In the genomic region with DNA sequence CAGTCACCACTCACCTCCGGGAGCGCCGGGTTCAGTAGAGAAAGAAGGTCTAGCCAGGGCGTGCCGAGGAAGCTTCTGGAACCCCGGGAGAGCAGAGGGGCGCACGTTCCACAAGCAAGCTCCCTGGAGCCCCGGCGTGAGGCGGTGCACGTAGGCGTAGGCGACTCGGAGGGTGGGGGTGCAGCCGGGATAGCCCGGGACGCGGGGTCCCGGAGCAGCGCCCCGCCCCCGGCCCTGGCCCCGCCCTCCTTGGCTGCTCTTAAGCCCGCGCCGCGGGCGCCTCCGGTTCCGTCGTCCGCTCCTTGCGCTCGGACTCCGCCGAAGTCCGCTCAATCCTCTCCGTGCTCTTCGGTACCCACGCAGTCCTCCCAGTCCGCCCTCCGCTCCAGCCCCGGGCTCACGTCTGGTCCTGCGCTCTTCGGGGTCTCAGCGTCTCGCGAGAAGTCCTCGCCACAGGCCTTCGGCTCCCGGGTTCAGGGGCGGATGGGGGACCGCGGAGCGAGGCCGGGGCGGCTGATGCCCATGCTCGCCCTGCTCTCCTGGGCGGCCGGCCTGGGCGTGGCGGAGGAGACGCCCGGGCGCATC, we compare ENCODE assay signal across 8 mouse cellular contexts. TPM values are rescaled to one million over a fixed set of nuclear protein-coding genes. Genes with fewer than 3 reads are reported as not detected.
DNase-seq lines count a peak whose midpoint lies in the region; ATAC-seq and TF ChIP-seq lines count a peak whose summit lies in the region.

A gene (plus strand): TSS at position 247 of the 585 bp plus-strand sequence.

- H3K4me2 ChIP-seq in embryonic facial prominence, embryonic 12.5 days (replicated peaks) = peak within 1 kb of the TSS; percentile 60
- H3K4me2 ChIP-seq in liver, embryonic 12.5 days = peak within 1 kb of the TSS; percentile 83
- H3K4me2 ChIP-seq in myocyte (ENCODE audit: low read depth) = peak within 1 kb of the TSS; percentile 87
- peak within 1 kb of the TSS; percentile 69 for H3K4me2 ChIP-seq in stomach, embryonic 14.5 days (replicated peaks; ENCODE audit: low read depth, low read length)

- intact Hi-C loops in heart, adult 2 months (cut with DNase I) = loop anchor here (2.0 to 10.0 kb wide), 5 partner anchors 43 to 325 kb away; a partner anchor contains a TSS

- under 1% methylated on average over 63 of the region's 67 CpGs for WGBS in embryonic facial prominence, embryonic 12.5 days
- WGBS in heart, adult 2 months = under 1% methylated on average over 49 of the region's 67 CpGs
- WGBS in liver, embryonic 12.5 days (ENCODE audit: insufficient replicate concordance) = 2% methylated on average over 59 of the region's 67 CpGs
- WGBS in stomach, embryonic 14.5 days = under 1% methylated on average over 62 of the region's 67 CpGs

- H3K27ac ChIP-seq in embryonic facial prominence, embryonic 12.5 days = peak within 1 kb of the TSS; percentile 93
- H3K27ac ChIP-seq in heart, adult 2 months = peak within 1 kb of the TSS; percentile 94
- 0 out of 2 replicates have a peak within 1 kb of the TSS, but pooled peaks have one; percentile 25 for H3K27ac ChIP-seq in liver, embryonic 12.5 days
- peak within 1 kb of the TSS; percentile 80 for H3K27ac ChIP-seq in stomach, embryonic 14.5 days (ENCODE audit: low read length)

- H3K9ac ChIP-seq in embryonic facial prominence, embryonic 12.5 days = peak within 1 kb of the TSS; percentile 87
- peak within 1 kb of the TSS; percentile 62 for H3K9ac ChIP-seq in heart, adult 2 months (ENCODE audit: low read depth, low read length)
- H3K9ac ChIP-seq in liver, embryonic 12.5 days = peak within 1 kb of the TSS; percentile 56
- H3K9ac ChIP-seq in stomach, embryonic 14.5 days (replicated peaks; ENCODE audit: low read depth, low read length) = peak within 1 kb of the TSS; percentile 57

- H3K4me1 ChIP-seq in embryonic facial prominence, embryonic 12.5 days = peaks cover 33% of the 10 kb centered on the region
- peaks cover 5% of the 10 kb centered on the region for H3K4me1 ChIP-seq in heart, adult 2 months (ENCODE audit: control insufficient read depth, insufficient read depth, low read length)
- 0 out of 2 replicates have a peak, but pooled peaks cover 4% of the 10 kb centered on the region for H3K4me1 ChIP-seq in liver, embryonic 12.5 days
- H3K4me1 ChIP-seq in stomach, embryonic 14.5 days (ENCODE audit: control insufficient read depth, insufficient read depth, low read length) = peaks cover 23% of the 10 kb centered on the region; the same call in 1 of the 2 replicates

- TF ChIP-seq POLR2A in heart, adult 2 months (IDR thresholded peaks at IDR 0.05; ENCODE audit: insufficient read depth, low read depth, low read length) = peak; percentile 87
- TF ChIP-seq POLR2A in myocyte (IDR thresholded peaks at IDR 0.05; ENCODE audit: insufficient read length, low read depth) = peak; percentile 94

- ATAC-seq in embryonic facial prominence, embryonic 12.5 days (ENCODE audit: insufficient number of reproducible peaks, insufficient read depth, low FRiP score, low TSS enrichment) = peak; percentile 93
- ATAC-seq in liver, embryonic 12.5 days = peak; percentile 84
- ATAC-seq in stomach, embryonic 14.5 days (ENCODE audit: insufficient number of reproducible peaks, insufficient read depth, low FRiP score, low read depth) = peak; percentile 95

- no peak for TF ChIP-seq EP300 in heart, adult 2 months (IDR thresholded peaks at IDR 0.05; ENCODE audit: insufficient read depth, low read depth, low read length)

- peak within 1 kb of the TSS; percentile 87 for H3ac ChIP-seq in myocyte (ENCODE audit: control insufficient read depth, insufficient read length)

- H3K4me3 ChIP-seq in embryonic facial prominence, embryonic 12.5 days = peak within 1 kb of the TSS; percentile 88
- H3K4me3 ChIP-seq in heart, adult 2 months = peak within 1 kb of the TSS; percentile 89
- peak within 1 kb of the TSS; percentile 64 for H3K4me3 ChIP-seq in liver, embryonic 12.5 days
- H3K4me3 ChIP-seq in myocyte = peak within 1 kb of the TSS; percentile 86
- H3K4me3 ChIP-seq in stomach, embryonic 14.5 days (ENCODE audit: low read depth, low read length) = peak within 1 kb of the TSS; percentile 59

- no peaks in the 10 kb centered on the region for H3K9me3 ChIP-seq in embryonic facial prominence, embryonic 12.5 days
- H3K9me3 ChIP-seq in liver, embryonic 12.5 days (replicated peaks) = no peaks in the 10 kb centered on the region
- no peaks in the 10 kb centered on the region for H3K9me3 ChIP-seq in stomach, embryonic 14.5 days (ENCODE audit: control insufficient read depth, low read depth, low read length)

- DNase-seq in 416B (ENCODE audit: low read depth) = peak; percentile 73
- peak; percentile 89 for DNase-seq in adrenal gland, postnatal 14 days
- peak; percentile 89 to 90 for DNase-seq in heart, adult 2 months
- peak; percentile 84 for DNase-seq in kidney, adult 18-20 months

- TF ChIP-seq CTCF in heart, adult 2 months (IDR thresholded peaks at IDR 0.05) = no peak

- no peaks in the 10 kb centered on the region for H3K36me3 ChIP-seq in embryonic facial prominence, embryonic 12.5 days
- H3K36me3 ChIP-seq in heart, adult 2 months (ENCODE audit: control insufficient read depth, insufficient read depth, low read length) = peaks cover 8% of the 10 kb centered on the region
- H3K36me3 ChIP-seq in liver, embryonic 12.5 days = no peaks in the 10 kb centered on the region
- H3K36me3 ChIP-seq in myocyte (ENCODE audit: control insufficient read depth, insufficient read depth) = no peaks in the 10 kb centered on the region
- no peaks in the 10 kb centered on the region for H3K36me3 ChIP-seq in stomach, embryonic 14.5 days (ENCODE audit: control insufficient read depth, insufficient read depth, low read length)

- no peaks in the 10 kb centered on the region for H3K27me3 ChIP-seq in embryonic facial prominence, embryonic 12.5 days
- H3K27me3 ChIP-seq in heart, adult 2 months (ENCODE audit: control insufficient read depth, insufficient read depth, low read length) = no peaks in the 10 kb centered on the region
- peaks cover 23% of the 10 kb centered on the region for H3K27me3 ChIP-seq in liver, embryonic 12.5 days (replicated peaks)
- no peaks in the 10 kb centered on the region for H3K27me3 ChIP-seq in myocyte (ENCODE audit: control insufficient read depth, insufficient read depth, insufficient read length)
- H3K27me3 ChIP-seq in stomach, embryonic 14.5 days (ENCODE audit: control insufficient read depth, insufficient read depth, low read length) = no peaks in the 10 kb centered on the region

- no peaks in the 10 kb centered on the region for H3K79me2 ChIP-seq in heart, adult 2 months (replicated peaks; ENCODE audit: control insufficient read depth, insufficient read depth, low read length)
- peaks cover 63% of the 10 kb centered on the region for H3K79me2 ChIP-seq in myocyte (ENCODE audit: control insufficient read depth, insufficient read depth)

TF ChIP-seq in myocyte, 11 proteins besides CTCF, POLR2A, EP300 and RAD21:
- TF ChIP-seq POLR2AphosphoS2 (IDR thresholded peaks at IDR 0.05; ENCODE audit: insufficient read length, low read depth) (peak; percentile 95), MYOD1 (IDR thresholded peaks at IDR 0.05; ENCODE audit: control insufficient read depth in 1 of 3, insufficient read length in 2 of 3, low read depth in 2 of 3) (no peak)
TF ChIP-seq in myocyte: peak in this region for 1.

RNA-seq across cellular contexts. Expression of the gene that starts here (rescaled TPM):
- total RNA-seq in adrenal gland, postnatal 14 days (2021) = 182 and 200 TPM in 2 replicates
- polyA plus RNA-seq in embryonic facial prominence, embryonic 12.5 days (2016; fragmentation: Nextera tagmentation; extraction: Ambion mirVana) = 60.5 and 61.0 TPM in 2 replicates
- 10 to 100 TPM; 15.8 to 18.9 TPM for total RNA-seq in heart, adult 2 months (2021)
- 7.7 and 18.7 TPM in 2 replicates for polyA plus RNA-seq in heart, adult 2 months (2012; rRNA removed)
- polyA plus RNA-seq in liver, embryonic 12.5 days (2016; fragmentation: Nextera tagmentation; extraction: Ambion mirVana) = 6.0 and 6.6 TPM in 2 replicates
- polyA plus RNA-seq in myocyte (2012; fragmentation: generic; extraction: Trizol) = 24.9 TPM
- polyA plus RNA-seq in stomach, embryonic 14.5 days (2014; fragmentation: Nextera tagmentation; extraction: Ambion mirVana) = 44.9 and 51.6 TPM in 2 replicates

Comparison
In these comparisons a context has a peak if more than half of its experiments do, and no peak if none do; other contexts are left out.
1. Peak in every context shown above with its lines: DNase-seq, ATAC-seq, H3K4me3 ChIP-seq and H3K27ac ChIP-seq.
2. H3K27ac ChIP-seq: peak in every context shown above with its lines; median percentile 94 in heart, adult 2 months; 93 in embryonic facial prominence, embryonic 12.5 days; 80 in stomach, embryonic 14.5 days; 25 in liver, embryonic 12.5 days.